Mouse (Mus musculus) ES-E14 (cell line): Measurements from ENCODE around the gene Gm21477.
"Not testable (repeated sequence)": the region's sequence is repeated elsewhere in the genome, so short reads cannot be mapped to it uniquely, and the experiment has no call there.

Experiments used
- CHD2 ChIP-seq: IDR thresholded peaks from 2 replicates; pipeline ENCODE4 v1.6.1; 2014; ENCODE audit warnings: mild to moderate bottlenecking, low read depth, low read length, inconsistent platforms
- ZC3H11A ChIP-seq: IDR thresholded peaks from 2 replicates; pipeline ENCODE4 v1.6.1; 2012; ENCODE audit warnings: low read depth, mild to moderate bottlenecking, inconsistent platforms, low read length, borderline replicate concordance

- not testable (repeated sequence) for TF ChIP-seq CHD2, ZC3H11A
Observed at GRCm38 (mm10) chrY:87116521-87116920, at the start of gene Gm21477.
